Mouse (Mus musculus): Measurements from ENCODE around the gene Hemk1. TPM values are rescaled to one million over a fixed set of nuclear protein-coding genes. Genes with fewer than 3 reads are reported as not detected.

The Hemk1 gene
- polyA plus RNA-seq, 1 experiment = 33.7 TPM

DNA sequence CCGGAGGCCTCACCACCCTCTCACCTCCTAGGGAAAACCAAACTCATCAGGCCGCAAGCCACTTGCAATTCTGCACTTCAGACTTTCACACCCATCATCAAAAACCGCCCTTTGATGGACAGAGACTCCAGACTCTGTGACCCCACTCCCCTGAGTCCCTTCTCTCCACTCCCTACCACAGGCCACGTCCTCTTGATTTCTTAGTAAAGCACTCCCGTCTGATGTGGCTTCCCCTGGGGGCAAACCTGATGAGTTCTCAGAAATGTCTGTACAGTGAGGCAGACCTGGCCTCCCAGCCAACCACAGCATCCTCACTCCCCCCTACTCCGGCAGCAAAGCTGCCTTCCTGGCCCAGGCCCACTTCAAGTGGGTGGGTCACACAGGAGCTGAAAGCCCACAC is 3.8 kb downstream of the Hemk1 start:
- no peak overlapping the region for H3K4me3 ChIP-seq (ENCODE audit: insufficient read depth, low read length)
- peaks cover 3% of the 10 kb centered on the region; the same call in 1 of the 2 replicates for H3K4me1 ChIP-seq (ENCODE audit: control insufficient read depth, insufficient read depth, low read length)
- TF ChIP-seq CTCF (IDR thresholded peaks at IDR 0.05; ENCODE audit: extremely low read depth, insufficient read depth, low read length) (no peak), POLR2A (IDR thresholded peaks at IDR 0.05; ENCODE audit: extremely low read depth, insufficient read depth, low read length) (no peak)

DNA sequence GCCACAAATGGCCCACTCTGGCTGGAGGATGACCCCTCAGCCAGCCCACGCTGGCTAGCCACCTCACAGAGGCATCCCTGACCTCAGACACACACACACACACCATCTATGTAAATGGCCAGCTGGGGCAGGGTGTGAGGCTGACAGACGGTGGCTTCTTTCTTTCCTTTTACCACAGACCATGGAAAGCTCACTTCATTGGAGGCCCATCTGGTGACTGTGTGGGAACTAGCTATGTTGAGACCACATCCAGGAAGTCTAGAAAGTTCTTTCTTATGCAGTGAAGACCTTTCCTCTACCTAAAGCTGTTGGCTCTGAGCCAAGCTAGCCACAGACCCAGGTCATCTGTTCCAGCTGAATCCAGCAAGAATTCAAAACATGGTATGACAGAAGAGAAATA is 4.5 kb downstream of the Hemk1 start:
- Histone ChIP-seq H3K4me1 (ENCODE audit: control insufficient read depth, insufficient read depth, low read length) (peaks cover 1% of the 10 kb centered on the region; the same call in 1 of the 2 replicates), H3K27ac (ENCODE audit: insufficient read depth, low read length) (no peak overlapping the region), H3K4me3 (ENCODE audit: insufficient read depth, low read length) (no peak overlapping the region)
- TF ChIP-seq POLR2A (IDR thresholded peaks at IDR 0.05; ENCODE audit: extremely low read depth, insufficient read depth, low read length) (no peak), CTCF (IDR thresholded peaks at IDR 0.05; ENCODE audit: extremely low read depth, insufficient read depth, low read length) (no peak)

More for the DNA sequence above, 3.8 kb downstream of the Hemk1 start:
- H3K27ac ChIP-seq (ENCODE audit: insufficient read depth, low read length) = no peak overlapping the region

DNA sequence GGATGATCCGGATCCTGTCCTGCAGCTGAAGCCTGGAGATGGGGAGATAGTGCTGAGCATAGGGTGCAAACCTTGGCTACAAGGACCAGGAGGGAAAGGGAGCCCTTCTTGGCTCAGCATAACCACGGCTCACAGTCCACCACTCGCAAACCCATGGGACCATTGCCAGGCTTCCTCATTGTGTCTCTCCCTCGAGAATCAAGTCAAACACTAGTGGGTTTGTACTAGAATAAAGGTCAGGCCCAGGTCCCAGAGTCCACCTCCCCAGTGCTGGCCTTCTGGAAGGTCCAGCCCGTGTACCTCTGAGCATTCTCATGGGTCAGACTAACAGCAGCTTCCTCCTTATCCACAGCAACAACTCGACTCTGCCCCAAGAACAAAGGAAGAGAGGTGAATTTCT is 7.4 kb downstream of the Hemk1 start:
- H3K27ac ChIP-seq (ENCODE audit: insufficient read depth, low read length) = no peak overlapping the region
- no peaks in the 10 kb centered on the region for H3K4me1 ChIP-seq (ENCODE audit: control insufficient read depth, insufficient read depth, low read length)
- no peak for TF ChIP-seq CTCF (IDR thresholded peaks at IDR 0.05; ENCODE audit: extremely low read depth, insufficient read depth, low read length)
- no peak for TF ChIP-seq POLR2A (IDR thresholded peaks at IDR 0.05; ENCODE audit: extremely low read depth, insufficient read depth, low read length)
- H3K4me3 ChIP-seq (ENCODE audit: insufficient read depth, low read length) = no peak overlapping the region

DNA sequence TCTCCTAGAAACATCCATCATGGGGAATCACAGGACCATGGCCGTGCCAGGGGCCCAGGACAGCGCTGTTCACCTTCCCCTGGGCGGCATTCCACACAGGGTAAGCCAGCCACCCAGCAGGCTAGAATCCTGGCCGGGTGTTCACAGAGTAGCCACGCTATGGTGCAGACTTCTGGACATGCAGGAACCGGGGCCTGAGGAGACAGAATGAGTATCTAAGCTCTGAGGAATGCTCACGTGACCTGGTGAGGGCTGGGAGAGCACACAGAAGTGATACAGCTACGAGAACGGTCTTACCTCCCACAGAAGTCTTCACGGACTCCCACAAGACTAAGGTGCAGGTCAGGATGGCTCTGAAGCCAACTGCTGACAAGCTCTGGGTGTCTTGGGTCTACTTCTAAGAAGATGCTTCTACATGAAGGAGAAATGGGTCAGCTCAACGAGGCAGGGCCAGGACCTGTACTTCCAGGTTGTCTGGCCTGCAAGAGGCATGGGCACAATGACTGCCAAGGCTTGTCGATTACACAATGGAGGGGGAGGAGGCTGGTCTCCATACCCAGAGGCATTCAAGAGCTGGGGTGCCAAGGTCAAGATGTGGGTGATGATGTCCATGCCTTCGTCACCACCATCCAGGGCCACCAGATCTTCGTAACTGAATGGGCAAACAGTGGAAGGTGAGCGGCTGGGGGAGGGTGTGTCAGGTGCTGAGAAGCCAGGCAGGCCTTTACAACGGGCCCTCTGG is 10.1 kb downstream of the Hemk1 start:
- no peak overlapping the region for H3K4me3 ChIP-seq (ENCODE audit: insufficient read depth, low read length)
- TF ChIP-seq POLR2A (IDR thresholded peaks at IDR 0.05; ENCODE audit: extremely low read depth, insufficient read depth, low read length) = no peak
- no peak for TF ChIP-seq CTCF (IDR thresholded peaks at IDR 0.05; ENCODE audit: extremely low read depth, insufficient read depth, low read length)
- no peaks in the 10 kb centered on the region for H3K4me1 ChIP-seq (ENCODE audit: control insufficient read depth, insufficient read depth, low read length)
- no peak overlapping the region for H3K27ac ChIP-seq (ENCODE audit: insufficient read depth, low read length)

DNA sequence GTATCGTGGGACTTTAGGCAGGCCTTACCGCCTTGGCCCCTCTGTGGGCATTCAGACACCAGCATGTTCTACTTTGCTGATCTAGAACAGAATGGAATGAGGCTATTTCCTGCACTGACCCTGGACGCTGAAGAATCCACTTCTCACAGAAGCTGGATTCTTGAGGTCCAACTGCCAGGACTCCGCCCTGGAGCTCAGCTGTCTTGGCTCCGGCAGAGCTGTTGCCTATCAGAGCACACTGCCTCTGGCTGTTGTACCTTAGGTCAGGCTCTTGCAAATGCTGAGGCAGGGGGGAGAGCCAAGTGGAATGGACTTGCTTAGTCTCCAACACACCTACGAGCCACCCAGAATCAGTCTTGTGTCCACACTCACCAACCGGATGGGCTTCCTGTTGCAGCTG is 12.2 kb downstream of the Hemk1 start:
- no peak for TF ChIP-seq POLR2A (IDR thresholded peaks at IDR 0.05; ENCODE audit: extremely low read depth, insufficient read depth, low read length)
- TF ChIP-seq CTCF (IDR thresholded peaks at IDR 0.05; ENCODE audit: extremely low read depth, insufficient read depth, low read length) = no peak
- Histone ChIP-seq H3K4me3 (ENCODE audit: insufficient read depth, low read length) (no peak overlapping the region), H3K4me1 (ENCODE audit: control insufficient read depth, insufficient read depth, low read length) (no peaks in the 10 kb centered on the region), H3K27ac (ENCODE audit: insufficient read depth, low read length) (no peak overlapping the region)

DNA sequence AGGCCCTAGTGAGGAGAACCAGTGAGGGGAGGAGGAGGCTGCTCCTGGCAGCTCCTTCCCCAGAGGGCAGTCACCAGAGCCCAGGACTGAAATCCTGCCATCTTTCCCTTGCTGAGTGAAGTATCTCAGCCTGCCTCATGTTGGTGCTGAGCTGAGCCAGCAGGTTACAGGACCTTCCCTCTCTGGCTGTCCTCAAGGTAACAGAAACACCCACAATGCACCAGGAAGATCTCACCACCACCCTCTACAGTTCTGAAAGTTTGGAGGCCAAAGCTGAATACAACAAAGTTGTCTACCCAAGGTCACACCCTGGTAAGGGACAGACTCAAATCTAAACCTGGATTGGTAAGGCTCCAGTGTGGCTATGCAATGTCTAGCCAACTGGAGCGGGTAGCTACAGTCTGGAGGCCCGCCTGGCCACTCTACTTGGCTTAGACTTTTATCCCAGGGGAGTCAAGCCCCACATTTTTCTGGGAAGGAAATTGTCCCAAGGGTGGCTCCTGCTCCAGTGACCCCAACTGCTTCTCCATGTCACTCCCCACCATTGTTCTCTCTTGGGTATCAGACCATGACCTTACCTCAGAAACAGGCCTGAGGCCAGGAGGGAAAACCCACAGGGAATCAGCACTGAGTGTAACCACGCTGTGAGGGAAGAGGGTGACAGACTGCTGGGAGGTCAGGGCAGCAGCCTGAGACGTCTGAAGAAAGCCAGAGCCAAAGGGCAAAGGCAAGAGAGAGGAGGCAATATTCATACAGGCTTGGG is 13.2 kb downstream of the Hemk1 start:
- Histone ChIP-seq H3K4me3 (ENCODE audit: insufficient read depth, low read length) (no peak overlapping the region), H3K4me1 (ENCODE audit: control insufficient read depth, insufficient read depth, low read length) (no peaks in the 10 kb centered on the region), H3K27ac (ENCODE audit: insufficient read depth, low read length) (no peak overlapping the region)
- TF ChIP-seq CTCF (IDR thresholded peaks at IDR 0.05; ENCODE audit: extremely low read depth, insufficient read depth, low read length) = no peak

DNA sequence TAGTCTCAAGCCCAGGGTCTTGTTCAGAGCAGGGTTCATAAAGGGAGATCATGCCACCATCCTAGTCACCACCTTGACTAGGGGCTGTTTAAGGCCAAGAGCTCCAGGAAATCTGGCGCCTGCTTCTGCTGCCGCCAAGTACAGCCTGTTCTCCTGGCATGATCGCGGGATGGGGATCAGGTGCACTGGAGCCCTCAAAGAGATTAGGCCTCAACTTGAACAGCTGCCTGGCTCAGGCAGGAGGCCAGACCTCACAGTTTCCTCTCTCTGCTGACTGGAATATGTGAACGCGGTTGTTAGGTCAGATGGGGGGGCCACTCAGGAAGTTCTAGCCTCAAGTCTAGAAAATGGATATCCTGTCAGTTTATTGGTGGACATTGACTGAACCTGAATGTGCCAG is 14.6 kb downstream of the Hemk1 start:
- Histone ChIP-seq H3K27ac (ENCODE audit: insufficient read depth, low read length) (no peak overlapping the region), H3K4me3 (ENCODE audit: insufficient read depth, low read length) (no peak overlapping the region), H3K4me1 (ENCODE audit: control insufficient read depth, insufficient read depth, low read length) (no peaks in the 10 kb centered on the region)
- no peak for TF ChIP-seq POLR2A (IDR thresholded peaks at IDR 0.05; ENCODE audit: extremely low read depth, insufficient read depth, low read length)
- no peak for TF ChIP-seq CTCF (IDR thresholded peaks at IDR 0.05; ENCODE audit: extremely low read depth, insufficient read depth, low read length)

DNA sequence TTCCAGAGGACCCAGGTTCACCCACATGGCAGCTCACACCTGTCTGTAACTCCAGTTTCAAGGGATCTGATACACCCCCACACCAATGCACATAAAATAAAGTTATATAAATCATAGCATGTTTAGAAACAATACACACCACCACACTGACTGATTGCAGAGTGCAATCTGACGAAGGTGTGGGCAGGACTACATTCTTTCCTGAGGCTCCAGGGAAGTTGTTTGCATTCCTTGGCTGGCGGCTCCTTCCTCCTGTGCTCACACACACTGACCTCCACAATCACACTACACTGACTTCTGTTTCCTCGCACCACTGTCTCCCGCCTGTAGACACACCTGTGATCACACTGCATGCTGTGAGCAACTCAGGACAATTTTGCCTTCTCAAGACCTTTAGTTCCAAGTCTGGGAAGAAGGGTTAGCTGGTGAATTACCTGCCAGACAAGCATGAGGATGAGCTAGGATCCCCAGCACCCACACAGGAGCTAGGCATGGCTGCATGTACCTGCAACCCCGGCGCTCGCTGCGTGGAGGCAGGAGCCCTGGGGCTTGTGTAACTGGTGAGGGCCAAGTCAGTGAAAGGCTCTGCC is 15.6 kb downstream of the Hemk1 start:
- H3K4me1 ChIP-seq (ENCODE audit: control insufficient read depth, insufficient read depth, low read length) = no peaks in the 10 kb centered on the region
- no peak for TF ChIP-seq POLR2A (IDR thresholded peaks at IDR 0.05; ENCODE audit: extremely low read depth, insufficient read depth, low read length)
- no peak for TF ChIP-seq CTCF (IDR thresholded peaks at IDR 0.05; ENCODE audit: extremely low read depth, insufficient read depth, low read length)
- no peak overlapping the region for H3K27ac ChIP-seq (ENCODE audit: insufficient read depth, low read length)
- no peak overlapping the region for H3K4me3 ChIP-seq (ENCODE audit: insufficient read depth, low read length)

DNA sequence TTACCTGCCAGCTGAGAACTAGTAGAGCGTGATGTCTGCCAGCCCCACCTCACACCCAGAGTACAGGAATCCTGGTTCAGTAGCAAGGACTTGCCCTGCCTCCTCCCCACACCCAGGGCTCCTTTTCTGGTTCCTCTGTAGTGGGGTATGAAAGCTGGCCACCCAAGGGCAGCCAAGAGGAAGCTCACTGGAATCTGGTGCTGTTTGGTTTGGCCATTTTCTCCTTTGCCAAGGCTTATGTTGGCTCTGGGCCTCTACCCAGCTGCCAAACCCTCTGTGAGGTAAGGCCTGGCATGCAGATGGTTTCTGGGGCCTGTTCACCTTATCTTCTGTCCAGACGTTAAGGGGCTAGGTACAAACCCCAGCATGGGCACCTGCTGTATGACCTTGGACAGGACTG is 22.4 kb downstream of the Hemk1 start:
- Histone ChIP-seq H3K4me1 (ENCODE audit: control insufficient read depth, insufficient read depth, low read length) (peaks cover 1% of the 10 kb centered on the region), H3K4me3 (ENCODE audit: insufficient read depth, low read length) (no peak overlapping the region), H3K27ac (ENCODE audit: insufficient read depth, low read length) (no peak overlapping the region)
- TF ChIP-seq POLR2A (IDR thresholded peaks at IDR 0.05; ENCODE audit: extremely low read depth, insufficient read depth, low read length) = no peak
- TF ChIP-seq CTCF (IDR thresholded peaks at IDR 0.05; ENCODE audit: extremely low read depth, insufficient read depth, low read length) = no peak
